Mouse (Mus musculus): Measurements from ENCODE around the gene Tmc3. TPM values are rescaled to one million over a fixed set of nuclear protein-coding genes. Genes with fewer than 3 reads are reported as not detected.

Tmc3 gene
- total and polyA plus RNA-seq, 3 experiments, result not detected

- TF ChIP-seq USF1 (IDR thresholded peaks at IDR 0.05; ENCODE audit: low read depth, low read length), result no peak
- TF ChIP-seq CHD1 (IDR thresholded peaks at IDR 0.05; ENCODE audit: low read depth, low read length), result no peak
- no peak for TF ChIP-seq SIN3A (IDR thresholded peaks at IDR 0.05; ENCODE audit: low read length)
- TF ChIP-seq ZMIZ1 (IDR thresholded peaks at IDR 0.05; ENCODE audit: low read depth, low read length), result no peak
- TF ChIP-seq KAT2A (conservative IDR thresholded peaks at IDR 0.05; ENCODE audit: low read depth, low read length), result no peak
- no peak for TF ChIP-seq ZC3H11A (IDR thresholded peaks at IDR 0.05; ENCODE audit: low read depth, low read length)
- no peak for TF ChIP-seq JUND (IDR thresholded peaks at IDR 0.05; ENCODE audit: low read depth, low read length)
- no peak for TF ChIP-seq MYC (IDR thresholded peaks at IDR 0.05; ENCODE audit: low read depth, low read length)
- no peak for TF ChIP-seq GABPA (IDR thresholded peaks at IDR 0.05; ENCODE audit: low read depth, low read length)
- TF ChIP-seq HCFC1 (IDR thresholded peaks at IDR 0.05; ENCODE audit: low read depth, low read length), result no peak
- no peak for TF ChIP-seq ETS1 (IDR thresholded peaks at IDR 0.05; ENCODE audit: low read depth, low read length)
- no peak for TF ChIP-seq EP300 (IDR thresholded peaks at IDR 0.05; ENCODE audit: low read depth in 1 of 2, low read length in 2 of 2)
- no peak for TF ChIP-seq ZNF384 (IDR thresholded peaks at IDR 0.05; ENCODE audit: low read depth, low read length)
- no peak for TF ChIP-seq NRF1 (IDR thresholded peaks at IDR 0.05; ENCODE audit: insufficient read depth, low read depth, low read length, poor library complexity, severe bottlenecking)
- TF ChIP-seq MAX (IDR thresholded peaks at IDR 0.05; ENCODE audit: low read length), result no peak
- TF ChIP-seq MEF2A (IDR thresholded peaks at IDR 0.05; ENCODE audit: extremely low read depth, insufficient replicate concordance, low read depth, low read length, poor library complexity, severe bottlenecking), result no peak
- no peak for TF ChIP-seq SMC3 (IDR thresholded peaks at IDR 0.05; ENCODE audit: low read depth, low read length)
- no peak for TF ChIP-seq CHD2 (IDR thresholded peaks at IDR 0.05; ENCODE audit: low read length)
- TF ChIP-seq USF2 (IDR thresholded peaks at IDR 0.05; ENCODE audit: borderline replicate concordance in 1 of 2, insufficient read depth in 1 of 2, low read depth in 1 of 2, low read length in 2 of 2), result no peak
- Histone ChIP-seq H3K4me3 (ENCODE audit: control insufficient read depth in 1 of 2, insufficient read depth in 1 of 2, low read depth in 2 of 2, low read length in 2 of 2) (no peak overlapping the region), H3K79me2 (ENCODE audit: control insufficient read depth, insufficient read depth, low read length, poor library complexity) (no peaks in the 10 kb centered on the region), H3K4me1 (ENCODE audit: control insufficient read depth in 1 of 2, insufficient read depth in 2 of 2, low read length in 2 of 2) (no peaks in the 10 kb centered on the region), H3K9ac (ENCODE audit: control insufficient read depth, low read depth, low read length, poor library complexity, severe bottlenecking) (no peak overlapping the region), H3K9me3 (replicated peaks; ENCODE audit: insufficient read depth, low read length) (no peaks in the 10 kb centered on the region), H3K27ac (ENCODE audit: control insufficient read depth, low read depth, low read length) (no peak overlapping the region), H3K36me3 (ENCODE audit: control insufficient read depth in 1 of 2, insufficient read depth in 2 of 2, low read length in 2 of 2) (no peaks in the 10 kb centered on the region), H3K27me3 (ENCODE audit: control insufficient read depth in 1 of 2, insufficient read depth in 2 of 2, low read length in 2 of 2) (no peaks in the 10 kb centered on the region)
- no peak for DNase-seq (ENCODE audit: low read depth, low spot score)
These were observed 31.5 kb downstream of the Tmc3 start for GRCm38 (mm10) chr7:83616268-83616667.

GRCm38 (mm10) chr7:83618709-83619108 is 34.0 kb downstream of the Tmc3 start:
- Histone ChIP-seq H3K4me1 (ENCODE audit: control insufficient read depth in 1 of 2, insufficient read depth in 2 of 2, low read length in 2 of 2) (no peaks in the 10 kb centered on the region), H3K36me3 (ENCODE audit: control insufficient read depth in 1 of 2, insufficient read depth in 2 of 2, low read length in 2 of 2) (no peaks in the 10 kb centered on the region), H3K79me2 (ENCODE audit: control insufficient read depth, insufficient read depth, low read length, poor library complexity) (no peaks in the 10 kb centered on the region), H3K27me3 (ENCODE audit: control insufficient read depth in 1 of 2, insufficient read depth in 2 of 2, low read length in 2 of 2) (no peaks in the 10 kb centered on the region), H3K27ac (ENCODE audit: control insufficient read depth, low read depth, low read length) (no peak overlapping the region), H3K9me3 (replicated peaks; ENCODE audit: insufficient read depth, low read length) (no peaks in the 10 kb centered on the region), H3K9ac (ENCODE audit: control insufficient read depth, low read depth, low read length, poor library complexity, severe bottlenecking) (no peak overlapping the region), H3K4me3 (ENCODE audit: control insufficient read depth in 1 of 2, insufficient read depth in 1 of 2, low read depth in 2 of 2, low read length in 2 of 2) (no peak overlapping the region)
- DNase-seq (ENCODE audit: low read depth, low spot score), result no peak
- TF ChIP-seq POLR2AphosphoS5 (IDR thresholded peaks at IDR 0.05; ENCODE audit: borderline replicate concordance, low read depth, low read length) (no peak), MXI1 (IDR thresholded peaks at IDR 0.05; ENCODE audit: low read depth, low read length) (no peak), E2F4 (IDR thresholded peaks at IDR 0.05; ENCODE audit: borderline replicate concordance, low read depth, low read length) (no peak), NELFE (IDR thresholded peaks at IDR 0.05; ENCODE audit: low read depth, low read length) (no peak), CTCF (IDR thresholded peaks at IDR 0.05 in 2 of 3, conservative IDR thresholded peaks at IDR 0.05 in 1 of 3; ENCODE audit: control insufficient read depth in 1 of 3, insufficient read depth in 1 of 3, low read depth in 2 of 3, low read length in 3 of 3, poor library complexity in 1 of 3, severe bottlenecking in 1 of 3) (no peak)

All from MEL (cell line).